Mouse (Mus musculus) intestine, embryonic 15.5 days (tissue): Measurements from ENCODE around the gene A1bg. TPM values are rescaled to one million over a fixed set of nuclear protein-coding genes. Genes with fewer than 3 reads are reported as not detected.

Experiments
- ATAC-seq: fragments of 200-750 bp; cut with Nextera tagmentation; 2 replicates; pipeline ENCODE4 v1.8.0; 2017; ENCODE audit warnings: moderate TSS enrichment, moderate library complexity
- H3K27ac ChIP-seq: fragments of 300-500 bp; sonication (generic); 2 replicates; pipeline ENCODE4 v1.5.1; 2015; ENCODE audit warnings: mild to moderate bottlenecking, inconsistent platforms
- H3K27me3 ChIP-seq: fragments of 300-500 bp; sonication (generic); replicated peaks from 2 replicates; pipeline ENCODE4 v1.6.1; 2015; ENCODE audit warnings: inconsistent platforms
- H3K36me3 ChIP-seq: fragments of 300-500 bp; sonication (generic); 2 replicates; pipeline ENCODE4 v1.6.1; 2015; ENCODE audit warnings: inconsistent platforms
- H3K4me1 ChIP-seq: fragments of 300-500 bp; sonication (generic); replicated peaks from 2 replicates; pipeline ENCODE4 v1.6.1; 2015; ENCODE audit warnings: inconsistent platforms
- H3K4me2 ChIP-seq: fragments of 300-500 bp; sonication (generic); replicated peaks from 2 replicates; pipeline ENCODE4 v1.6.1; 2015; ENCODE audit warnings: mild to moderate bottlenecking, inconsistent platforms
- H3K4me3 ChIP-seq: fragments of 300-500 bp; sonication (generic); replicated peaks from 2 replicates; pipeline ENCODE4 v1.5.1; 2015; ENCODE audit warnings: inconsistent platforms
- H3K9ac ChIP-seq: fragments of 300-500 bp; sonication (generic); 2 replicates; pipeline ENCODE4 v1.6.1; 2015; ENCODE audit warnings: inconsistent platforms
- H3K9me3 ChIP-seq: fragments of 300-500 bp; sonication (generic); 2 replicates; pipeline ENCODE4 v1.6.1; 2016; ENCODE audit warnings: inconsistent platforms
- WGBS: fragments of 180-500 bp; shearing (Covaris S2); methylation state at CpG from one replicate; pipeline ENCODE4 v1.1.7; 2015; 5-methylcytosine and 5-hydroxymethylcytosine counted together
- polyA plus RNA-seq: library from polyadenylated mRNA; unstranded; fragments of >200 nt; fragmentation: Nextera tagmentation; extraction: Ambion mirVana; gene quantifications from 2 replicates; pipeline ENCODE4 v1.2.1, GENCODE M21; 2015

A1bg gene
- polyA plus RNA-seq: not detected in 2 replicates

- no peak for ATAC-seq
- Histone ChIP-seq H3K36me3 (no peaks in the 10 kb centered on the region), H3K27ac (no peak within 1 kb of the TSS), H3K9me3 (no peaks in the 10 kb centered on the region), H3K4me3 (no peak within 1 kb of the TSS), H3K4me1 (no peaks in the 10 kb centered on the region), H3K4me2 (no peak within 1 kb of the TSS), H3K27me3 (no peaks in the 10 kb centered on the region), H3K9ac (no peak within 1 kb of the TSS)
These were observed at the start of gene A1bg for GRCm38 (mm10) chr15:60922912-60923311. A1bg (minus strand) TSS chr15:60923012.

GRCm38 (mm10) chr15:60968549-60968861, 45.7 kb upstream of the A1bg start:
- H3K9me3 ChIP-seq: no peaks in the 10 kb centered on the region
- no peak for ATAC-seq
- WGBS: 59% methylated on average over 1 of the region's 1 CpGs
- no peak overlapping the region for H3K4me3 ChIP-seq
- H3K27ac ChIP-seq: no peak overlapping the region
- H3K36me3 ChIP-seq: no peaks in the 10 kb centered on the region
- no peaks in the 10 kb centered on the region for H3K27me3 ChIP-seq
- H3K4me1 ChIP-seq: no peaks in the 10 kb centered on the region
- H3K9ac ChIP-seq: no peak overlapping the region
- H3K4me2 ChIP-seq: no peak overlapping the region

- Histone ChIP-seq H3K9me3 (no peaks in the 10 kb centered on the region), H3K27me3 (no peaks in the 10 kb centered on the region), H3K36me3 (no peaks in the 10 kb centered on the region), H3K4me2 (no peak overlapping the region), H3K27ac (no peak overlapping the region), H3K4me1 (no peaks in the 10 kb centered on the region), H3K9ac (no peak overlapping the region), H3K4me3 (no peak overlapping the region)
- ATAC-seq: no peak
- 62% methylated on average over 9 of the region's 9 CpGs for WGBS
These were observed 45.2 kb upstream of the A1bg start for GRCm38 (mm10) chr15:60967841-60968548.

- H3K9ac ChIP-seq: no peak overlapping the region
- H3K4me3 ChIP-seq: no peak overlapping the region
- H3K27me3 ChIP-seq: no peaks in the 10 kb centered on the region
- WGBS: 44% methylated on average over 4 of the region's 4 CpGs
- H3K27ac ChIP-seq: no peak overlapping the region
- H3K9me3 ChIP-seq: no peaks in the 10 kb centered on the region
- H3K4me2 ChIP-seq: no peak overlapping the region
- H3K4me1 ChIP-seq: no peaks in the 10 kb centered on the region
- ATAC-seq: no peak
- no peaks in the 10 kb centered on the region for H3K36me3 ChIP-seq
These were observed 2.9 kb upstream of the A1bg start for GRCm38 (mm10) chr15:60925686-60926085.

GRCm38 (mm10) chr15:60903763-60904697, 18.8 kb downstream of the A1bg start:
- H3K27me3 ChIP-seq: no peaks in the 10 kb centered on the region
- 61% methylated on average over 6 of the region's 6 CpGs for whole genome bisulfite sequencing
- H3K4me3 ChIP-seq: no peak overlapping the region
- no peak overlapping the region for H3K9ac ChIP-seq
- H3K36me3 ChIP-seq: no peaks in the 10 kb centered on the region
- H3K4me2 ChIP-seq: no peak overlapping the region
- no peak for ATAC-seq
- H3K9me3 ChIP-seq: no peaks in the 10 kb centered on the region
- H3K27ac ChIP-seq: no peak overlapping the region
- H3K4me1 ChIP-seq: no peaks in the 10 kb centered on the region

- Histone ChIP-seq H3K9me3 (no peaks in the 10 kb centered on the region), H3K27me3 (no peaks in the 10 kb centered on the region), H3K4me1 (no peaks in the 10 kb centered on the region), H3K4me2 (no peak overlapping the region), H3K27ac (no peak overlapping the region), H3K9ac (no peak overlapping the region), H3K4me3 (no peak overlapping the region), H3K36me3 (no peaks in the 10 kb centered on the region)
- 66% methylated on average over 6 of the region's 6 CpGs for WGBS
- no peak for ATAC-seq
These were observed 24.4 kb downstream of the A1bg start for GRCm38 (mm10) chr15:60898187-60898965.

GRCm38 (mm10) chr15:60896040-60896439, 26.8 kb downstream of the A1bg start:
- Histone ChIP-seq H3K9me3 (no peaks in the 10 kb centered on the region), H3K9ac (no peak overlapping the region), H3K4me2 (no peak overlapping the region), H3K27me3 (no peaks in the 10 kb centered on the region), H3K36me3 (no peaks in the 10 kb centered on the region), H3K4me3 (no peak overlapping the region), H3K27ac (no peak overlapping the region), H3K4me1 (no peaks in the 10 kb centered on the region)
- WGBS: 83% methylated on average over 2 of the region's 2 CpGs
- no peak for ATAC-seq

- WGBS: 48% methylated on average over 3 of the region's 3 CpGs
- ATAC-seq: no peak
- Histone ChIP-seq H3K4me3 (no peak overlapping the region), H3K4me2 (no peak overlapping the region), H3K9ac (no peak overlapping the region), H3K27me3 (no peaks in the 10 kb centered on the region), H3K36me3 (no peaks in the 10 kb centered on the region), H3K27ac (no peak overlapping the region), H3K4me1 (no peaks in the 10 kb centered on the region), H3K9me3 (no peaks in the 10 kb centered on the region)
These were observed 29.8 kb downstream of the A1bg start for GRCm38 (mm10) chr15:60892976-60893463.

- Histone ChIP-seq H3K4me3 (no peak overlapping the region), H3K27me3 (no peaks in the 10 kb centered on the region), H3K4me2 (no peak overlapping the region), H3K4me1 (no peaks in the 10 kb centered on the region), H3K9me3 (no peaks in the 10 kb centered on the region), H3K36me3 (no peaks in the 10 kb centered on the region), H3K9ac (no peak overlapping the region), H3K27ac (no peak overlapping the region)
- WGBS: 67% methylated on average over 2 of the region's 2 CpGs
- peak; percentile 70; the same call in 1 of the 2 replicates for ATAC-seq
These were observed 34.1 kb downstream of the A1bg start for GRCm38 (mm10) chr15:60888724-60889123.

- no peak overlapping the region for H3K9ac ChIP-seq
- H3K27ac ChIP-seq: no peak overlapping the region
- no peak overlapping the region for H3K4me3 ChIP-seq
- H3K27me3 ChIP-seq: no peaks in the 10 kb centered on the region
- no peaks in the 10 kb centered on the region for H3K36me3 ChIP-seq
- H3K4me1 ChIP-seq: no peaks in the 10 kb centered on the region
- ATAC-seq: no peak
- no peak overlapping the region for H3K4me2 ChIP-seq
- H3K9me3 ChIP-seq: no peaks in the 10 kb centered on the region
- WGBS: 83% methylated on average over 6 of the region's 6 CpGs
These were observed 47.1 kb downstream of the A1bg start for GRCm38 (mm10) chr15:60875721-60876120.

- no peaks in the 10 kb centered on the region for H3K27me3 ChIP-seq
- H3K4me3 ChIP-seq: no peak overlapping the region
- no peak overlapping the region for H3K4me2 ChIP-seq
- H3K9me3 ChIP-seq: no peaks in the 10 kb centered on the region
- H3K9ac ChIP-seq: no peak overlapping the region
- H3K36me3 ChIP-seq: no peaks in the 10 kb centered on the region
- WGBS: 85% methylated on average over 3 of the region's 3 CpGs
- ATAC-seq: no peak
- no peak overlapping the region for H3K27ac ChIP-seq
- H3K4me1 ChIP-seq: no peaks in the 10 kb centered on the region
These were observed 60.4 kb downstream of the A1bg start for GRCm38 (mm10) chr15:60862417-60862816.

GRCm38 (mm10) chr15:60855112-60855511, 67.7 kb downstream of the A1bg start:
- no peak overlapping the region for H3K4me3 ChIP-seq
- peaks cover 5% of the 10 kb centered on the region; the same call in 1 of the 2 replicates for H3K4me1 ChIP-seq
- no peak for ATAC-seq
- H3K9me3 ChIP-seq: no peaks in the 10 kb centered on the region
- no peak overlapping the region for H3K27ac ChIP-seq
- no peak overlapping the region for H3K4me2 ChIP-seq
- no peak overlapping the region for H3K9ac ChIP-seq
- WGBS: 68% methylated on average over 1 of the region's 1 CpGs
- no peaks in the 10 kb centered on the region for H3K27me3 ChIP-seq
- H3K36me3 ChIP-seq: no peaks in the 10 kb centered on the region
